Mouse (Mus musculus) inflammation-experienced regulatory T-cells, adult 16 weeks (primary cell): ENCODE measurements around the gene Ppara. TPM values are rescaled to one million over a fixed set of nuclear protein-coding genes. Genes with fewer than 3 reads are reported as not detected.

ENCODE experiments used
- polyA plus RNA-seq: library from polyadenylated mRNA; unstranded; fragments of 100-300 nt; shearing (Covaris generic); gene quantifications from one replicate; pipeline ENCODE4 v1.2.1, GENCODE M21; 2017

Gene Ppara
- not detected for polyA plus RNA-seq

DNA sequence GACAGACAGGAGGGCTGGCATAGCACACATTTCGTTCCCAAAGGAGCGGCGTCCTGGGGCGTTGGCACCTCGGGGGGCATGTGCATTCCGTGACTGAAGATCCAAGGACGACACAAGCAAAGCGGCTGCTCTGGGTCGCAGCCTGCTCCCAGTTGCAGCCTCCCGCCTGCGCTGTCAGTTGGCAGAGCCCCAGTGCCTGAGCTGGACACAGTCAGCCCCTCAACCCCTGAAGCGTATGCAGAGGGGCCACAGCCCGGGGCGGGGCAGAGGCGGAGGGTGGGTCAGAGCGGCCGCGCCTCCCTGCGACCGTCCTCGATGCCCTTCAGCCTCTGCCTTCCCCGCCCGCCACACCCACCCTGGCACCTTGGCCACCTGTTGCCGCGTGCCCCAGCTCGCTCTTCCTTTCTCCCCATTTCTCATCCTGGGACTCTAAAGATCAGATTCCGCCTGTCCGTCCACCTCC, at the start of gene Ppara:
TSS of gene Ppara (plus strand) at position 413 of the 463 bp plus-strand sequence.

DNA sequence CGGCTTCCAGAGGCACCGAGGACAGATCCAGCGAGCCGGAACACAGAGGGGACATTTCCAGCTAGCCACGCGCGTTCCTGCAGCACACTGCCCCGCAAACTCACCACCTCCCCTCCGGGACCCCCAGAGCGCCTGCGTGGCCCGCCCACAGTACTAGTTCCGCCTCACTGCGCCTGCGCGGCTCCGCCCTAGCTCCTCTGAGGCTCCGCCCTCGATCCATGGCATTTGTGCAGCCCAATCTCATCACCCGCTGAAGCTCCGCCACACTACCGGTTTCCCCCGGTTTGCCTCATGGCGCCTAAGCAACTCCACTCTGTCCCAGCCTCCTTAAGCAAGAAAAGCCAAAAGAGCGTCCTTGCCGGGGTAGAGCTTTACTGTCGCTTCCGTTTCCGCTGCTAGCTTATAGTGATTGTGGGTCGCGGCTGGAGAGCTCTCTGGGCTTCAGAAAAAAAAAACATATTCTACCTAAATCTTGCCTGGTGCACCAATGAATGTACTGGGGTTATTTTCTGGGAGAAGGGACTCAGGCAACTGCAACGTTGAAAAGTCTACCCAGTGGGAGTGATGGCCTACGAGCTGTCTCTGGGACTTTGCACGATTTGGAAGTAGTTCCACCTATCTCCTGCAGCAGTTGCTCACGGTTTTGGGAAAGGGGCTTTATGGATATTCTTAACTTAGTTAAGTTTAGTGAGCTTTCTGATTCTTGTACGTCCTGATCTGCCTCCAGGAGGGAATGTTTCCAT, 76.9 kb downstream of the Ppara start, which contains the start of gene Cdpf1:
TSS of gene Cdpf1 (minus strand) at position 163 of the 743 bp plus-strand sequence.

DNA sequence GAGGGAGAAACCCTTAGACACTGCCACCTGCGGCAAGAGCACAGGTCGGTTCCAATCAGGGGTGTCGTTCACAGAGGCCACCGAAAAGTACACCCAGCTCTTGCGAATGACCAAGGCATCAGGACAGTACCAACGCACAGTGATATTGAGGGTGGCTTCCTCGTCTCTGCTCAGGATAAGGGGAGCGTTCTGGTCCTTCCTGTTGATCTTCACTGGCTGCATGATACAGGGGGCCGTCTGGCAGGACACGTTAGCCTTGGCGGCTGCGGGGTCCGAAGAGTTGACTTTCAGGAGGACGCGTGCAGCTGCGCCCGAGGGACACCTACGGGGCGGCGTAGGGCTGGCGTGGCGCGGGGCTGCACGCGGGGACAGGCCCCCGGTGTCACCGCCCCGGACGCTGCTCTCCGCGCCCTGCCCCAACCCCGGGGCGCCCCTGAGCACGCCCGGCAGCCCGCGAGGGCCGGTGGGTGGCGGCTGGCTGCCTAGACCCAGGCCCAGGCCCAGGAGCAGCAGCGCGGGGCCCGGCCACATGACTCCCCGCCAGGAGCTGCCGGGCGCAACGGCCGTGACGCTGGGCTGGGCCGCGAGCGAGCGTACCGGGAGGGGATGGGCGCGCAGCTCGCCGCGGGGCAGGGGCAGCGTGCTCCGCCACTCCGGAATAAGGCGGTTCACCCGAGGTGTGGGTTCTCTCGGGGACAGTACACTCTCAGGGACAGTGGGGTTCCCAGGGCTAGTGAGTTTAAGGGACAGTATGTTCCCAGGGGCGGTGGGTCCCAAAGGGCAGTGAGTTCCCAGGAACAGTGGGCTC, 86.6 kb downstream of the Ppara start, which contains the start of gene Pkdrej:
TSS of gene Pkdrej (minus strand) at position 532 of the 808 bp plus-strand sequence.

DNA sequence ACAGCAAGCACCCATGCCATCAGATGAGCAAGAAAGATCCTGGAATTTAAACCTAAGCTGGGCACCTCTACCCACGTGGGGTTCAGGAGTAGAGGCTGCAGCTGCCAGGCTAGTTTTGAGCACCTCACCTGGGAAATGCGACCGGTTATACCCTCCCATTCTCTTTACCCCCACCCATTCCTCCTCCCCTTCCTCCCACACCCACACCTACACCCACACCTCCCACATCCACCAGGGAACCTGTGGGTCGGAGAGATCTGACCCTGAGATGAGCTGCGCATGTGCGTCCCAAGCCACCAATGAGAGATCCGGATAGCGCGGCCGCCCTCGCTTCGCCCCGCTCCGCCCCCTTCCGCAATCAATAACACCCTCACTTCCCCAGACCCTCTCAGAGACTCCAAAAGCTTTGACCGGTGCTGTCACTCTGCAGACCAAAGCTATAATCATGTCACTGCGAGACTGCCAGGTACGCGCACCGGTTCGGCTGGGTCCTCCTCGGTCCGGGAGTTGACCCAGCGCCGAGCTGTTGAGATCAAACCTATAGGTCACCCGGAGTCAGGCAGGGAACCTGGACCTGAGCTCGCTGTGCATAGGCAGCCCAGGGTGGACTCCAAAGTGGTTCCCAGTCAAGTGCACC, 97.3 kb downstream of the Ppara start, which contains the start of gene Ttc38:
TSS of gene Ttc38 (plus strand) at position 353 of the 637 bp plus-strand sequence.

Other genes starting within 250 kb of the Ppara start
- gene 7530416G11Rik, start 231.8 kb upstream of the Ppara start, polyA plus RNA-seq: not detected
- gene Wnt7b, start 152.5 kb upstream of the Ppara start, polyA plus RNA-seq: not detected
- gene Cdpf1, start 76.7 kb downstream of the Ppara start, polyA plus RNA-seq: 39.9 TPM
- not detected for gene Pkdrej, start 86.8 kb downstream of the Ppara start, polyA plus RNA-seq
- 28.6 TPM for gene Ttc38, start 97.3 kb downstream of the Ppara start, polyA plus RNA-seq
- 6.4 TPM for gene Gtse1, start 124.8 kb downstream of the Ppara start, polyA plus RNA-seq
- 59.7 TPM for gene Trmu, start 144.3 kb downstream of the Ppara start, polyA plus RNA-seq